Mouse (Mus musculus): Measurements from ENCODE around the gene Exosc3. TPM values are rescaled to one million over a fixed set of nuclear protein-coding genes. Genes with fewer than 3 reads are reported as not detected.
A peak's percentile ranks its signal among the peaks of the same experiment; 100 is the strongest.
"Not testable (repeated sequence)": the region's sequence is repeated elsewhere in the genome, so short reads cannot be mapped to it uniquely, and the experiment has no call there.

The Exosc3 gene
- 56.7 and 64.5 TPM in 2 replicates for total RNA-seq (2012; rRNA removed)

GRCm38 (mm10) chr4:45342286-45343155 lies at the start of gene Exosc3:
Gene Exosc3 (minus strand): TSS chr4:45342732.
- Histone ChIP-seq H3K4me1 (ENCODE audit: control insufficient read depth in 2 of 2, insufficient read depth in 2 of 2, low read length in 2 of 2, poor library complexity in 1 of 2) (no peaks in the 10 kb centered on the region; a peak in 1 of 4 replicates), H3K36me3 (ENCODE audit: control insufficient read depth, insufficient read depth, low read length, poor library complexity, severe bottlenecking) (no peaks in the 10 kb centered on the region), H3K9me3 (ENCODE audit: control insufficient read depth, insufficient read depth, low read depth, low read length) (no peaks in the 10 kb centered on the region), H3K9ac (ENCODE audit: insufficient read depth, low read depth, low read length, poor library complexity, severe bottlenecking) (peak within 1 kb of the TSS; percentile 92), H3K27ac (ENCODE audit: insufficient read depth, low read depth, low read length, poor library complexity, severe bottlenecking) (no peak within 1 kb of the TSS), H3K4me3 (ENCODE audit: insufficient read depth in 1 of 2, low read depth in 1 of 2, low read length in 2 of 2, poor library complexity in 1 of 2, severe bottlenecking in 1 of 2) (peak within 1 kb of the TSS; percentile 63 to 94)
- no peak for DNase-seq (ENCODE audit: low read depth, low spot score)
- in situ Hi-C loops (cut with MboI; ENCODE audit: low sequenced_read_pairs in 2 of 2, unreplicated experiment in 2 of 2), result no loop called here
- TF ChIP-seq MAFK (IDR thresholded peaks at IDR 0.05; ENCODE audit: insufficient read depth, low read depth, low read length) (no peak), ZNF384 (IDR thresholded peaks at IDR 0.05; ENCODE audit: low read depth, low read length) (no peak), ZC3H11A (IDR thresholded peaks at IDR 0.05; ENCODE audit: borderline replicate concordance, low read depth, low read length) (no peak), HCFC1 (IDR thresholded peaks at IDR 0.05; ENCODE audit: borderline replicate concordance, insufficient read depth, low read length) (no peak)

- TF ChIP-seq MAFK (IDR thresholded peaks at IDR 0.05; ENCODE audit: insufficient read depth, low read depth, low read length), result no peak
- no peak for TF ChIP-seq ZC3H11A (IDR thresholded peaks at IDR 0.05; ENCODE audit: borderline replicate concordance, low read depth, low read length)
- no peak for TF ChIP-seq HCFC1 (IDR thresholded peaks at IDR 0.05; ENCODE audit: borderline replicate concordance, insufficient read depth, low read length)
- TF ChIP-seq CHD2 (IDR thresholded peaks at IDR 0.05; ENCODE audit: low read depth, low read length), result no peak
- no peak for TF ChIP-seq ZNF384 (IDR thresholded peaks at IDR 0.05; ENCODE audit: low read depth, low read length)
- no peak overlapping the region for H3K9ac ChIP-seq (ENCODE audit: insufficient read depth, low read depth, low read length, poor library complexity, severe bottlenecking)
Observed at GRCm38 (mm10) chr4:45392099-45392498, 49.6 kb upstream of the Exosc3 start.

DNA sequence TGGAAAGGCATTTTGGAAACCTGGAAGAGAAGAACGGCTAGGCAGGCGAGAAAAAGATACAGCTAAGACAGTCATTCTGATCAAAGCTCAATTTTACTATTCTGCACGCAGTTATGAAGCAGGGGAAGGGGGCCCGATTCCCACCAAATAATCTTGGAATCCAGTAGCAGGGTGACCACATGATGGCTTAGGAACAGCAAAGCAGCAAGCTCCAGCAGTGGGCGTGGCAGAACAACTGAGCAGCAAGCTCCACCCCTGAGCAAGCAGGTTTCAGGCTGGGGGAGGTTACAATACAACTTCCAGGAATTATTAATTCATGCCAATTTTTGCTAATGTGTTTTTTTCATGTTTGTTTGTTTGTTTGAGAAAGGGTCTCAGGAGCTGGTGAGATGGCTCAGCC lies 44.8 kb upstream of the Exosc3 start:
- H3K36me3 ChIP-seq (ENCODE audit: control insufficient read depth, insufficient read depth, low read length, poor library complexity, severe bottlenecking); H3K27ac ChIP-seq (ENCODE audit: insufficient read depth, low read depth, low read length, poor library complexity, severe bottlenecking); H3K9ac ChIP-seq (ENCODE audit: insufficient read depth, low read depth, low read length, poor library complexity, severe bottlenecking); H3K4me1 ChIP-seq (ENCODE audit: control insufficient read depth in 2 of 2, insufficient read depth in 2 of 2, low read length in 2 of 2, poor library complexity in 1 of 2); DNase-seq (ENCODE audit: low read depth, low spot score); H3K4me3 ChIP-seq (ENCODE audit: insufficient read depth in 1 of 2, low read depth in 1 of 2, low read length in 2 of 2, poor library complexity in 1 of 2, severe bottlenecking in 1 of 2); H3K9me3 ChIP-seq (ENCODE audit: control insufficient read depth, insufficient read depth, low read depth, low read length); in situ Hi-C loops (cut with MboI; ENCODE audit: low sequenced_read_pairs in 2 of 2, unreplicated experiment in 2 of 2): not testable (repeated sequence)

More at GRCm38 (mm10) chr4:45392099-45392498, 49.6 kb upstream of the Exosc3 start:
- Histone ChIP-seq H3K4me1 (ENCODE audit: control insufficient read depth in 2 of 2, insufficient read depth in 2 of 2, low read length in 2 of 2, poor library complexity in 1 of 2) (peaks cover 0 to 3% of the 10 kb centered on the region in 2 experiments; a peak in 2 of 4 replicates), H3K4me3 (ENCODE audit: insufficient read depth in 1 of 2, low read depth in 1 of 2, low read length in 2 of 2, poor library complexity in 1 of 2, severe bottlenecking in 1 of 2) (no peak overlapping the region), H3K9me3 (ENCODE audit: control insufficient read depth, insufficient read depth, low read depth, low read length) (no peaks in the 10 kb centered on the region), H3K36me3 (ENCODE audit: control insufficient read depth, insufficient read depth, low read length, poor library complexity, severe bottlenecking) (peaks cover under 1% of the 10 kb centered on the region; the same call in 1 of the 2 replicates), H3K27ac (ENCODE audit: insufficient read depth, low read depth, low read length, poor library complexity, severe bottlenecking) (no peak overlapping the region)
- in situ Hi-C loops (cut with MboI; ENCODE audit: low sequenced_read_pairs in 2 of 2, unreplicated experiment in 2 of 2), result no loop called here
- no peak for DNase-seq (ENCODE audit: low read depth, low spot score)

GRCm38 (mm10) chr4:45382133-45382532 lies 39.6 kb upstream of the Exosc3 start:
- in situ Hi-C loops (cut with MboI; ENCODE audit: low sequenced_read_pairs in 2 of 2, unreplicated experiment in 2 of 2); H3K9ac ChIP-seq (ENCODE audit: insufficient read depth, low read depth, low read length, poor library complexity, severe bottlenecking): not testable (repeated sequence)

GRCm38 (mm10) chr4:45380903-45381580 lies 38.5 kb upstream of the Exosc3 start:
- H3K27ac ChIP-seq (ENCODE audit: insufficient read depth, low read depth, low read length, poor library complexity, severe bottlenecking); H3K9me3 ChIP-seq (ENCODE audit: control insufficient read depth, insufficient read depth, low read depth, low read length); H3K36me3 ChIP-seq (ENCODE audit: control insufficient read depth, insufficient read depth, low read length, poor library complexity, severe bottlenecking); H3K4me1 ChIP-seq (ENCODE audit: control insufficient read depth in 2 of 2, insufficient read depth in 2 of 2, low read length in 2 of 2, poor library complexity in 1 of 2); in situ Hi-C loops (cut with MboI; ENCODE audit: low sequenced_read_pairs in 2 of 2, unreplicated experiment in 2 of 2); DNase-seq (ENCODE audit: low read depth, low spot score); H3K4me3 ChIP-seq (ENCODE audit: insufficient read depth in 1 of 2, low read depth in 1 of 2, low read length in 2 of 2, poor library complexity in 1 of 2, severe bottlenecking in 1 of 2); H3K9ac ChIP-seq (ENCODE audit: insufficient read depth, low read depth, low read length, poor library complexity, severe bottlenecking): not testable (repeated sequence)

More at GRCm38 (mm10) chr4:45382133-45382532, 39.6 kb upstream of the Exosc3 start:
- not testable (repeated sequence) for H3K36me3 ChIP-seq (ENCODE audit: control insufficient read depth, insufficient read depth, low read length, poor library complexity, severe bottlenecking); H3K4me1 ChIP-seq (ENCODE audit: control insufficient read depth in 2 of 2, insufficient read depth in 2 of 2, low read length in 2 of 2, poor library complexity in 1 of 2); DNase-seq (ENCODE audit: low read depth, low spot score); H3K4me3 ChIP-seq (ENCODE audit: insufficient read depth in 1 of 2, low read depth in 1 of 2, low read length in 2 of 2, poor library complexity in 1 of 2, severe bottlenecking in 1 of 2); H3K27ac ChIP-seq (ENCODE audit: insufficient read depth, low read depth, low read length, poor library complexity, severe bottlenecking); H3K9me3 ChIP-seq (ENCODE audit: control insufficient read depth, insufficient read depth, low read depth, low read length)
